ENCODE assay signal across 8 mouse cellular contexts in genomic region chr11:84128943-84129798, GRCm38 (mm10). TPM values are rescaled to one million over a fixed set of nuclear protein-coding genes. Genes with fewer than 3 reads are reported as not detected.
DNase-seq lines count a peak whose midpoint lies in the region; ATAC-seq and TF ChIP-seq lines count a peak whose summit lies in the region.

Gene Tada2a, minus strand, starts transcription at chr11:84129600.
Gene Acaca, plus strand, starts transcription at chr11:84129672.

- H3K9ac ChIP-seq in embryonic facial prominence, embryonic 11.5 days (replicated peaks; ENCODE audit: low read length): peak within 1 kb of the TSS; percentile 91
- peak within 1 kb of the TSS; percentile 85 for H3K9ac ChIP-seq in limb, embryonic 14.5 days (ENCODE audit: low read depth, low read length, severe bottlenecking)
- peak within 1 kb of the TSS; percentile 85 for H3K9ac ChIP-seq in midbrain, embryonic 16.5 days (ENCODE audit: low read depth, low read length)

- TF ChIP-seq CTCF in spleen, adult 2 months (IDR thresholded peaks at IDR 0.05; ENCODE audit: extremely low read depth, insufficient read depth, insufficient read length, insufficient replicate concordance): no peak

- peak; percentile 85 for ATAC-seq in embryonic facial prominence, embryonic 11.5 days (replicated peaks; ENCODE audit: insufficient number of reproducible peaks, low FRiP score, low TSS enrichment, low read depth)
- ATAC-seq in limb, embryonic 14.5 days (ENCODE audit: low FRiP score, low read depth): peak; percentile 93
- peak; percentile 92 for ATAC-seq in midbrain, embryonic 16.5 days

- H3K27ac ChIP-seq in embryonic facial prominence, embryonic 11.5 days (replicated peaks; ENCODE audit: low read depth, low read length): no peak within 1 kb of the TSS
- H3K27ac ChIP-seq in limb, embryonic 14.5 days (replicated peaks; ENCODE audit: low read depth, low read length): peak within 1 kb of the TSS; percentile 26; the same call in 1 of the 2 replicates
- peak within 1 kb of the TSS; percentile 87 for H3K27ac ChIP-seq in midbrain, embryonic 16.5 days (ENCODE audit: low read length)
- no peak within 1 kb of the TSS for H3K27ac ChIP-seq in spleen, adult 2 months (ENCODE audit: insufficient read depth, low read length)

- H3K4me3 ChIP-seq in embryonic facial prominence, embryonic 11.5 days (ENCODE audit: low read depth, low read length): peak within 1 kb of the TSS; percentile 74
- peak within 1 kb of the TSS; percentile 83 for H3K4me3 ChIP-seq in limb, embryonic 14.5 days (replicated peaks; ENCODE audit: low read length)
- peak within 1 kb of the TSS; percentile 80 for H3K4me3 ChIP-seq in midbrain, embryonic 16.5 days (ENCODE audit: low read depth, low read length)
- H3K4me3 ChIP-seq in spleen, adult 2 months (ENCODE audit: extremely low read depth, insufficient read depth, insufficient read length): peak within 1 kb of the TSS; percentile 75

- no peaks in the 10 kb centered on the region for H3K4me1 ChIP-seq in embryonic facial prominence, embryonic 11.5 days (ENCODE audit: control insufficient read depth, insufficient read depth, low read length)
- H3K4me1 ChIP-seq in limb, embryonic 14.5 days (ENCODE audit: control insufficient read depth, insufficient read depth, low read length): no peaks in the 10 kb centered on the region; the same call in 1 of the 2 replicates
- H3K4me1 ChIP-seq in midbrain, embryonic 16.5 days (ENCODE audit: control insufficient read depth, insufficient read depth, low read length): peaks cover 17% of the 10 kb centered on the region
- no peaks in the 10 kb centered on the region for H3K4me1 ChIP-seq in spleen, adult 2 months (ENCODE audit: control insufficient read depth, insufficient read depth, insufficient read length)

- H3K4me2 ChIP-seq in embryonic facial prominence, embryonic 11.5 days (ENCODE audit: low read depth, low read length): peak within 1 kb of the TSS; percentile 76
- peak within 1 kb of the TSS; percentile 79 for H3K4me2 ChIP-seq in limb, embryonic 14.5 days (replicated peaks; ENCODE audit: low read depth, low read length, severe bottlenecking)
- peak within 1 kb of the TSS; percentile 80 for H3K4me2 ChIP-seq in midbrain, embryonic 16.5 days (ENCODE audit: low read length)

- WGBS in embryonic facial prominence, embryonic 11.5 days: under 1% methylated on average over 83 of the region's 83 CpGs
- under 1% methylated on average over 33 of the region's 83 CpGs for WGBS in limb, embryonic 14.5 days
- WGBS in midbrain, embryonic 16.5 days: under 1% methylated on average over 48 of the region's 83 CpGs
- under 1% methylated on average over 82 of the region's 83 CpGs for WGBS in spleen, adult 2 months

- peak; percentile 69; the same call in 1 of the 2 replicates for TF ChIP-seq POLR2A in limb, embryonic 14.5 days (IDR thresholded peaks at IDR 0.05; ENCODE audit: borderline replicate concordance, extremely low read depth, insufficient read depth, insufficient read length)
- 0 out of 2 replicates have a peak, but pooled peaks have one; percentile 32 for TF ChIP-seq POLR2A in spleen, adult 2 months (IDR thresholded peaks at IDR 0.05; ENCODE audit: low read depth, low read length)

- H3K9me3 ChIP-seq in embryonic facial prominence, embryonic 11.5 days (replicated peaks; ENCODE audit: control insufficient read depth, low read length): no peaks in the 10 kb centered on the region
- H3K9me3 ChIP-seq in limb, embryonic 14.5 days (ENCODE audit: control insufficient read depth, low read length): no peaks in the 10 kb centered on the region
- no peaks in the 10 kb centered on the region for H3K9me3 ChIP-seq in midbrain, embryonic 16.5 days (replicated peaks; ENCODE audit: control insufficient read depth, low read length, poor library complexity, severe bottlenecking)

- peak; percentile 61 for DNase-seq in 3T3-L1 (ENCODE audit: low read depth, low spot score)
- DNase-seq in adrenal gland, postnatal 25 days: peak; percentile 82
- peak; percentile 87 for DNase-seq in embryonic facial prominence, embryonic 11.5 days (ENCODE audit: low spot score)
- peak; percentile 97 for DNase-seq in heart, adult 11 months
- peak; percentile 84 for DNase-seq in kidney, adult 18-20 months
- peak; percentile 76 for DNase-seq in limb, embryonic 14.5 days (ENCODE audit: low spot score)
- DNase-seq in spleen, adult 2 months (ENCODE audit: low read depth in 1 of 2, low spot score in 2 of 2): peak; percentile 35 to 52

- no peaks in the 10 kb centered on the region for H3K27me3 ChIP-seq in embryonic facial prominence, embryonic 11.5 days (ENCODE audit: control insufficient read depth, insufficient read depth, low read length)
- H3K27me3 ChIP-seq in limb, embryonic 14.5 days (ENCODE audit: control insufficient read depth, insufficient read depth, low read length): no peaks in the 10 kb centered on the region
- no peaks in the 10 kb centered on the region for H3K27me3 ChIP-seq in midbrain, embryonic 16.5 days (ENCODE audit: control insufficient read depth, insufficient read depth, low read depth, low read length)
- peaks cover 3% of the 10 kb centered on the region; the same call in 1 of the 2 replicates for H3K27me3 ChIP-seq in spleen, adult 2 months (ENCODE audit: control insufficient read depth, insufficient read depth, low read length)

- H3K36me3 ChIP-seq in embryonic facial prominence, embryonic 11.5 days (replicated peaks; ENCODE audit: control insufficient read depth, insufficient read depth, low read depth, low read length): peaks cover 5% of the 10 kb centered on the region; the same call in 1 of the 2 replicates
- H3K36me3 ChIP-seq in limb, embryonic 14.5 days (ENCODE audit: control insufficient read depth, insufficient read depth, low read length): peaks cover 23% of the 10 kb centered on the region
- H3K36me3 ChIP-seq in midbrain, embryonic 16.5 days (ENCODE audit: control insufficient read depth, insufficient read depth, low read length): peaks cover 12% of the 10 kb centered on the region; the same call in 1 of the 2 replicates
- peaks cover 2% of the 10 kb centered on the region; the same call in 1 of the 2 replicates for H3K36me3 ChIP-seq in spleen, adult 2 months (ENCODE audit: control insufficient read depth, insufficient read depth, low read length)

RNA-seq across cellular contexts. Expression of gene Tada2a, which starts in this region (rescaled TPM):
- total RNA-seq in adrenal gland, postnatal 25 days (2021): 17.2 and 25.6 TPM in 2 replicates
- polyA plus RNA-seq in embryonic facial prominence, embryonic 11.5 days (2014; fragmentation: Nextera tagmentation; extraction: Ambion mirVana): 36.5 and 39.4 TPM in 2 replicates
- 46.1 and 56.2 TPM in 2 replicates for polyA plus RNA-seq in limb, embryonic 14.5 days (2012; rRNA removed)
- 36.9 and 37.1 TPM in 2 replicates for polyA plus RNA-seq in limb, embryonic 14.5 days (2014; fragmentation: Nextera tagmentation; extraction: Ambion mirVana)
- 31.2 and 31.5 TPM in 2 replicates for polyA plus RNA-seq in midbrain, embryonic 16.5 days (2015; fragmentation: Nextera tagmentation; extraction: Ambion mirVana)
- 2.5 and 2.8 TPM in 2 replicates for polyA plus RNA-seq in spleen, adult 2 months (2012; rRNA removed)

RNA-seq across cellular contexts. Expression of gene Acaca, which starts in this region (rescaled TPM):
- total RNA-seq in adrenal gland, postnatal 25 days (2021): 264 and 316 TPM in 2 replicates
- polyA plus RNA-seq in embryonic facial prominence, embryonic 11.5 days (2014; fragmentation: Nextera tagmentation; extraction: Ambion mirVana): 22.5 TPM in 2 replicates
- polyA plus RNA-seq in limb, embryonic 14.5 days (2012; rRNA removed): 19.5 and 20.3 TPM in 2 replicates
- 18.2 and 21.2 TPM in 2 replicates for polyA plus RNA-seq in limb, embryonic 14.5 days (2014; fragmentation: Nextera tagmentation; extraction: Ambion mirVana)
- polyA plus RNA-seq in midbrain, embryonic 16.5 days (2015; fragmentation: Nextera tagmentation; extraction: Ambion mirVana): 31.4 and 34.1 TPM in 2 replicates
- 3.9 and 4.0 TPM in 2 replicates for polyA plus RNA-seq in spleen, adult 2 months (2012; rRNA removed)

Comparison
In these comparisons a context has a peak if more than half of its experiments do, and no peak if none do; other contexts are left out.
1. DNase-seq: peak in every context shown above with its lines; median percentile 97 in heart, adult 11 months; 87 in embryonic facial prominence, embryonic 11.5 days; 84 in kidney, adult 18-20 months; 82 in adrenal gland, postnatal 25 days; 76 in limb, embryonic 14.5 days; 61 in 3T3-L1; 44 in spleen, adult 2 months.
2. H3K27ac ChIP-seq: peak in limb, embryonic 14.5 days (single experiment) and midbrain, embryonic 16.5 days (single experiment); none in embryonic facial prominence, embryonic 11.5 days (single experiment) and spleen, adult 2 months (single experiment).
3. Peak in every context shown above with its lines, with median percentiles within 50 percentile points of each other: ATAC-seq, H3K4me2 ChIP-seq, H3K4me3 ChIP-seq and H3K9ac ChIP-seq.